Mouse (Mus musculus) midbrain, embryonic 13.5 days (tissue): Measurements from ENCODE around the gene Cacng6. TPM values are rescaled to one million over a fixed set of nuclear protein-coding genes. Genes with fewer than 3 reads are reported as not detected.
A peak's percentile ranks its signal among the peaks of the same experiment; 100 is the strongest.

ENCODE experiments used
- ATAC-seq: fragments of 200-750 bp; cut with Nextera tagmentation; 2 replicates; pipeline ENCODE4 v1.8.0; 2017; ENCODE audit warnings: mild to moderate bottlenecking, moderate TSS enrichment, moderate library complexity
- H3K27ac ChIP-seq: fragments of 300-500 bp; sonication (generic); 2 replicates; pipeline ENCODE4 v1.5.1; 2015; ENCODE audit warnings: inconsistent platforms, mild to moderate bottlenecking, moderate library complexity
- H3K27me3 ChIP-seq: fragments of 300-500 bp; sonication (generic); 2 replicates; pipeline ENCODE4 v1.6.1; 2015; ENCODE audit warnings: mild to moderate bottlenecking, inconsistent platforms
- H3K36me3 ChIP-seq: fragments of 300-500 bp; sonication (generic); 2 replicates; pipeline ENCODE4 v1.6.1; 2015; ENCODE audit warnings: mild to moderate bottlenecking, inconsistent platforms
- H3K4me1 ChIP-seq: fragments of 300-500 bp; sonication (generic); replicated peaks from 2 replicates; pipeline ENCODE4 v1.6.1; 2015; ENCODE audit warnings: inconsistent platforms
- H3K4me2 ChIP-seq: fragments of 300-500 bp; sonication (generic); replicated peaks from 2 replicates; pipeline ENCODE4 v1.6.1; 2015; ENCODE audit warnings: moderate library complexity, mild to moderate bottlenecking, inconsistent platforms
- H3K4me3 ChIP-seq: fragments of 300-500 bp; sonication (generic); replicated peaks from 2 replicates; pipeline ENCODE4 v1.5.1; 2015; ENCODE audit warnings: mild to moderate bottlenecking, inconsistent platforms
- H3K9ac ChIP-seq: fragments of 300-500 bp; sonication (generic); replicated peaks from 2 replicates; pipeline ENCODE4 v1.6.1; 2015; ENCODE audit warnings: mild to moderate bottlenecking, inconsistent platforms
- H3K9me3 ChIP-seq: fragments of 300-500 bp; sonication (generic); 2 replicates; pipeline ENCODE4 v1.6.1; 2016; ENCODE audit warnings: mild to moderate bottlenecking, inconsistent platforms
- WGBS: fragments of 180-500 bp; shearing (Covaris S2); methylation state at CpG from one replicate; pipeline ENCODE4 v1.1.7; 2015; 5-methylcytosine and 5-hydroxymethylcytosine counted together
- polyA plus RNA-seq: library from polyadenylated mRNA; unstranded; fragments of >200 nt; fragmentation: Nextera tagmentation; extraction: Ambion mirVana; gene quantifications from 2 replicates; pipeline ENCODE4 v1.2.1, GENCODE M21; 2015

Gene Cacng6
- polyA plus RNA-seq, 1 experiment from 2014 or later, result not detected

DNA sequence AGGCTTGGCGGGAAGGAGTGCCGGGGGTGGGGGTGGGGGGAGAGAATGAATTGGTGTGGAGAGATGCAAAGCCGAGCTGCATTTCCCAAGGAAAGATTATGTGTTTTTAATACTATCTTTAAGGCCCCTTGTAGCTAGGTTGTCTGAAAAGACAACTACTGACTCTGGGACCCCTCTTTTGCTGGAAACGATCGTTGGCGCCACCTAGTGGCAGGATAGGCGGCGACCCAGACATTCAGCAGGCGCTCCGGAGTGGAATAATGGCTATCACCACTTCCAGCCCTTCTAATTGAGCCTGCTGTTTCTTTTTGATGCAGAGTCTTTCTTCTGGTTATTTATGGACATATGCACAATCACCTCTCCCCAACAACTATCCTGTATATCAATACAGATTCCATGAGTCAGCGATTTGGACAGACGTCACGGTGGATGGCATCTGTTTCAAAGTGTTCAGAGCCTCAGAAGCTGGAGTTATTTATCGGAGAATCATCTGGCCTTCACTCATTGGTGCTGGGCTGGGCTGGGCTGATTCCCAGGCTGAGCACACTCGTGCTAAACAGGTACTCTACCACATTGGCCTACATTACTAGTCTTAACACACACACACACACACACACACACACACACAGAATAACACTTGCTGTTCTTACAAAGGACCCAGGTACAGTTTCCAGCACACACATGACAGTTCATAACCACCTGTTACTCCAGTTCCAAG, 24.9 kb downstream of the Cacng6 start:
- no peak overlapping the region for H3K27ac ChIP-seq
- no peaks in the 10 kb centered on the region for H3K27me3 ChIP-seq
- H3K4me3 ChIP-seq, result no peak overlapping the region
- H3K36me3 ChIP-seq, result no peaks in the 10 kb centered on the region
- no peaks in the 10 kb centered on the region for H3K9me3 ChIP-seq
- no peaks in the 10 kb centered on the region for H3K4me1 ChIP-seq
- H3K4me2 ChIP-seq, result no peak overlapping the region
- WGBS, result 20% methylated on average over 15 of the region's 15 CpGs
- H3K9ac ChIP-seq, result no peak overlapping the region
- peak; percentile 81 for ATAC-seq

DNA sequence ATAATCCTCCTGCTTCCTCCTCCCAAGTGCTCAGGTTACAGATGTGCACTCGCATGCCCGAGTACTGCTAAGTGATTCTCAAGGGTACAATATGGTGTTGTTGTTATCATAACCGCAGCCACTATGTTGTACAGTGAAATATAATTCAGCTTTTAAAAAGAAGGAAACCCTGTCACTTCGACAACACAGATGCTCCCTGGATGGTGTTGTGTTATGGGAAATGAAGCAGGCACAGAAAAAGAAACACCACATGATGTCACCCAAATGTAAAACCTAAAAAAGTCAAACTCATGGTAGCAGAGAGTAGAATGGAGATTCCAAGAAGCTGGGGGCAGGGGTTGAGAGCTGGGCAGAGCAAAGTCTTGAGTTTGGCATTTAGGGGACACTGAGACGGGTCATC, 26.7 kb downstream of the Cacng6 start:
- WGBS, result 72% methylated on average over 5 of the region's 5 CpGs
- Histone ChIP-seq H3K27ac (no peak overlapping the region), H3K4me1 (no peaks in the 10 kb centered on the region), H3K4me2 (no peak overlapping the region), H3K27me3 (no peaks in the 10 kb centered on the region), H3K9me3 (no peaks in the 10 kb centered on the region), H3K4me3 (no peak overlapping the region), H3K9ac (no peak overlapping the region), H3K36me3 (no peaks in the 10 kb centered on the region)
- ATAC-seq, result no peak

DNA sequence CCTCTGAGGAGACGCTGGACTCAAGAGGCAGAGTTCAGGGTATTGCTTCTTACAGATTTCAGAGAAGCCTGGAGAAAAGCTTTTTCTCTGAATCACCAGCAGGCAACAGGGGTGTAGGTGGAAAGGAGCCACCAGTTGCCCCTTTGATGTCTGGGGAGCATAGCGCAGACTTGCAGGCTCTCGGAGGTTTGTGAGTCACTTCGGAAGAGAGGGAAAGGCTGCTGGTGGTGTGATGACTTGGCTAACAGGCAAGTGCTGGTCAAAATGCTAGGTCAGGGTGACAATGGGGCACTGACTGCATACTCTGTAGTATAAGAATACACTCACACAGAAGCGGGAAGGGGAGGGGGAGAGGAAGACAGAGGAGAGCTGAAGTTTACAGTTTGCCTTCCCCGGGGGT, 27.2 kb downstream of the Cacng6 start:
- H3K9ac ChIP-seq, result no peak overlapping the region
- no peak for ATAC-seq
- H3K4me1 ChIP-seq, result no peaks in the 10 kb centered on the region
- H3K27me3 ChIP-seq, result no peaks in the 10 kb centered on the region
- H3K36me3 ChIP-seq, result no peaks in the 10 kb centered on the region
- no peak overlapping the region for H3K4me3 ChIP-seq
- no peaks in the 10 kb centered on the region for H3K9me3 ChIP-seq
- WGBS, result 71% methylated on average over 6 of the region's 6 CpGs
- H3K4me2 ChIP-seq, result no peak overlapping the region
- no peak overlapping the region for H3K27ac ChIP-seq

DNA sequence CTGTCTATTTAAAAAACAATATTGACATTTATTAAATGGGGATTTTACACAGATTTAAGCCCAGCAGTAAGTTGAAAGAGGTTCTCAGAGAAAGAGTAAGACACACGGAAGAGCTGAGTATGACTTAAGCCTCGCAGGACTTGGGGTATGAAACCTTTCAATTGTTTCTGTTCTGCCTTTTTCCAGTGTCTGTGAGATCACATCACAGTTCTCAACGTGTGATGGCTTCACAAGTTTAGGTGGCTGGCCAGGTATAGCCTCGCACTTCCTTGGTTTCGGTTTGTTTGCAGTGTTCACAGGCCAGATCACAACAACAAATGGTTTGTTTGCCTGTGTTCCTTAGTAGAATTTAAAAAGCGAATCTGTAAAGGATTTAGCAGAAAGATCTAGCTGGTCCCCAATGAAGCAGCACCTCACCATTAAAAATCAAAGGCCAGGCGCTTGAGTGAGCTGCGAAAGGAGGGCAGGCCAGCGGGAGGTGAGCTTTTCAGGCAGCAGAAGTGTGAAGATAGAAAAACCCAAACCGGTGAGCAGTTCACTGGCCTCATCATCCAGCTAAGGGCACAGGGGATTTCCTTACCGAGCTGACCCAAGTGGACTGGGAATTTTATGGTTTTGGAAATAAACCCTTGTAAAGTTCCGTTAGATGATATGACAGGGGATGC, 29.0 kb downstream of the Cacng6 start:
- Histone ChIP-seq H3K27me3 (no peaks in the 10 kb centered on the region), H3K9me3 (no peaks in the 10 kb centered on the region), H3K4me2 (no peak overlapping the region), H3K27ac (no peak overlapping the region), H3K9ac (no peak overlapping the region), H3K4me3 (no peak overlapping the region), H3K36me3 (no peaks in the 10 kb centered on the region), H3K4me1 (no peaks in the 10 kb centered on the region)
- ATAC-seq, result no peak
- 60% methylated on average over 12 of the region's 12 CpGs for WGBS

DNA sequence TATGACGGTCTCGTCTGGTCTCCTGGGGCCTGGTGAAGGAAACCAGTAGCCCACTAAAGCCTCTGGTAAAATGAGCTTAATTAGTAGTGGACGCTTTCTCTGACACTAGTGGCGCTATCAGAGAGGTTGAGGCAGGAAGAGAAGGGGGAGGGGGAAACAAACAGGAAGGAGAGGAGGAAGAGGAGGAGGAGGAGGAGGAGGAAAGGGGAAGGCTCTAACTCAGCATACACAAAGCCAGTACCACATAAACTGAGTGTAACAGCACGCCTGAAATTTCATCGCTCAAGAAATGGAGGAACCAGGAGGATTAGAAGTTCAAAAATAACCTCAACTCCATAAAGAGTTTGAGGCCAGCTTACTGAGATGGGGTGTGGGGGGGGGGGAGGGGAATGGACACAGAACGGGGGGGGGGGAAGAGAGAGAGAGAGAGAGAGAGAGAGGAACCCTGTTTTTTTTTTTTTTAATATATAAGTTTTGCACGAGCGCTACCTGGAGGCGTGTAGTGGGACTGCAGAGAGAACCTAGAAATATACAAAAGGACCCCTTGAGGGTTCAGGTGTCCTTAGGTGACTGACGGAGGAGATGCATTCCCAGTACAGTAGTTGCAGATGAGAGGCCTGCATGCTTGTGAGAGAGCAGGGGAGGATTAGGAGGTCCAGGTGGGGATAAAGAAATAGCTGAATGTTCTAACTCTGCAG, 29.6 kb downstream of the Cacng6 start:
- no peak for ATAC-seq

DNA sequence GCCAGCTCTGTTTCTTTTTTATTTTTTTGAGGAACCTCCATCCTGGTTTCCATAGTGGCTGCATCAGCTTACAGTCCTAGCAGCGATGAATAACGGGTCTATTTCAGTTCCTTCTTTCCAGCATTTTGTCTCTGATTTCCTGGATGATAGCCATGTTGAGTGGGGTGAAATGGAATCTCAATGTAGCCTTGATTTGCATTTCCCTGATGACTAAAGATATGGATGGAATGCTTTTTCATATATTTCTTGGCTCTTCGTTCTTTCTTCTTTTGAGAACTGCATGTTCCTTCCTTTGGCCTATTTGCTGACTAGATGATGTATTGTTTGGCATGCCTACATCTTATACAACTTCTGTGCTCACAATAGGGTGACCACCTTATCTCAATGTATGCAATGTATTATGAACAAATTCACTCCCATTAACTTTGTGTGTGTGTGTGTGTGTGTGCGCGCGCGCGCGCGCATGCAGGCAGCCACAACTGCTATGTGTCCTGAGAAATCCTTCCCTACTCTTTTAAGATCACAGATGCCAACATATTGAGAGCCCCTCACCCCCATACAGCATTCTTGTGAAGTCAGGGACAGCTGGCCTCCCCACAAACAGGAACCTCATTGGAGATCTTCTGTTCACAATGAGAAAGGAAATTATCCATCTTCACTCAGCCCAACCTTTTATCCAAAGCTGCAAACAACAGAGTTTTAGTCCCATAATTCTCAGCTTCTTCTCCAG, 33.3 kb downstream of the Cacng6 start:
- no peaks in the 10 kb centered on the region for H3K4me1 ChIP-seq
- WGBS, result 94% methylated on average over 10 of the region's 10 CpGs
- no peak for ATAC-seq

More for the DNA sequence above, 29.6 kb downstream of the Cacng6 start:
- 61% methylated on average over 11 of the region's 11 CpGs for WGBS
- Histone ChIP-seq H3K36me3 (no peaks in the 10 kb centered on the region), H3K27ac (no peak overlapping the region), H3K4me1 (no peaks in the 10 kb centered on the region), H3K9ac (no peak overlapping the region), H3K4me2 (no peak overlapping the region), H3K9me3 (no peaks in the 10 kb centered on the region), H3K27me3 (no peaks in the 10 kb centered on the region), H3K4me3 (no peak overlapping the region)

DNA sequence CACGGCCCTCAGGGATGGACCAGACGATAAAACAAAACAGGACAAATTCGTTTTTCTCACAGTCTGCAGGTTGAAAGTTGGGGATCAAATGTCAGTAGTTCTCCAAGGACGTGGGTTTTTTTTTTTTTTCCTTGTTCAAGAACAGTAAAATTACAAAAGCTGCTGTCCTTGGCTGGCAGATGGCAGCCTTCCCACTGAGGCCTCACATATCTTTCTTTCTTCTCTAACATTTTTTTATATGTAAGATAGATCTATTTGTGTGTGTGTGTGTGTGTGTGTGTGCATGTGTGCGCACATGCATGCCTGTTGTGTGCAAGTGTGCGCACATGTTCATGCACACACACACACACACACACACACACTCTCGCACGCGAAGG, 33.8 kb downstream of the Cacng6 start:
- Histone ChIP-seq H3K27me3 (no peaks in the 10 kb centered on the region), H3K9ac (no peak overlapping the region), H3K4me3 (no peak overlapping the region), H3K36me3 (no peaks in the 10 kb centered on the region), H3K9me3 (no peaks in the 10 kb centered on the region), H3K4me2 (no peak overlapping the region), H3K4me1 (no peaks in the 10 kb centered on the region), H3K27ac (no peak overlapping the region)
- WGBS, result 83% methylated on average over 9 of the region's 9 CpGs
- ATAC-seq, result no peak

More for the DNA sequence above, 33.3 kb downstream of the Cacng6 start:
- Histone ChIP-seq H3K4me3 (no peak overlapping the region), H3K27me3 (no peaks in the 10 kb centered on the region), H3K27ac (no peak overlapping the region), H3K9me3 (no peaks in the 10 kb centered on the region), H3K9ac (no peak overlapping the region), H3K36me3 (no peaks in the 10 kb centered on the region), H3K4me2 (no peak overlapping the region)

DNA sequence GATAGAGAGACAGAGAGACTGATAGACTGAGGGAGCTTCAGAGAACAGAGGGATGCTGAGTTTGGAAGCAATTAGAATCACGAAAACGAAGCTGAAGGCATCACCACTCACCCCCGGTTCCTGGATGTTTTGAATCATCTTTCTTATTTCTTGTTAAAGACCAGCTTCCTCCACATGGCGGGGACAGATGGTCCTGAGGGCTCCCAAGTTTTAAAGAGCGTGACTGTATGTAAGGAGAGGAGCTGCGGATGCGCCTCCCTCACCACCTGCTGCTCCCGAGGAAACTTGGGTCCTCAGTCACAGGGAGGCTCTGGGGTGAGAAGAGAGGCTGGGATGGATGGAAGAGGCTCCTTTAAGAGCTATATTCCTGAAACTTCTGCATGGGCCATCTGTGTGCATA, 36.3 kb downstream of the Cacng6 start:
- Histone ChIP-seq H3K27ac (no peak overlapping the region), H3K9me3 (no peaks in the 10 kb centered on the region)
- no peak for ATAC-seq

DNA sequence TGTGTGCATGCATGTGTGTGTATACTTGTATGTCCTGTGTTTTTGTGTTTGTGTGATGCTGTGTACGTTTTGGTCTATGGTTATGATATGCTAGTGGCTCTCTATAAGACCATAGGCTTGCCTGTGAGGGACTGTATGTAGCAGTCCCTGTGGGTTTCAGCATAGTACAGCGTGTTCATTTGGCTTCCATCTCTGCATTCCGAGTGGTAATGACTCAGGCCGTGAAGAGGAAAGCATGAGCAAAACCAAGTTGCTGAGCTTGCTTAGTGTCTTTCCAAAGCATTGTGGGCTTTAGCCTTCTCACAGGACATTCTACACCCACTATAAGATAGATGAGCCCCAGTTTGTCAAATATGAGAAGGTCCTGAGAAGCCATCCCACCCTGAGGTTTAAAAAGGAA, 39.3 kb downstream of the Cacng6 start:
- Histone ChIP-seq H3K27ac (no peak overlapping the region), H3K4me3 (no peak overlapping the region), H3K9ac (no peak overlapping the region), H3K36me3 (no peaks in the 10 kb centered on the region), H3K9me3 (no peaks in the 10 kb centered on the region), H3K4me2 (no peak overlapping the region), H3K4me1 (no peaks in the 10 kb centered on the region), H3K27me3 (no peaks in the 10 kb centered on the region)
- no peak for ATAC-seq
- WGBS, result 81% methylated on average over 4 of the region's 4 CpGs

More for the DNA sequence above, 36.3 kb downstream of the Cacng6 start:
- WGBS, result 91% methylated on average over 8 of the region's 8 CpGs
- Histone ChIP-seq H3K4me3 (no peak overlapping the region), H3K4me2 (no peak overlapping the region), H3K27me3 (no peaks in the 10 kb centered on the region), H3K4me1 (no peaks in the 10 kb centered on the region), H3K36me3 (no peaks in the 10 kb centered on the region), H3K9ac (no peak overlapping the region)

DNA sequence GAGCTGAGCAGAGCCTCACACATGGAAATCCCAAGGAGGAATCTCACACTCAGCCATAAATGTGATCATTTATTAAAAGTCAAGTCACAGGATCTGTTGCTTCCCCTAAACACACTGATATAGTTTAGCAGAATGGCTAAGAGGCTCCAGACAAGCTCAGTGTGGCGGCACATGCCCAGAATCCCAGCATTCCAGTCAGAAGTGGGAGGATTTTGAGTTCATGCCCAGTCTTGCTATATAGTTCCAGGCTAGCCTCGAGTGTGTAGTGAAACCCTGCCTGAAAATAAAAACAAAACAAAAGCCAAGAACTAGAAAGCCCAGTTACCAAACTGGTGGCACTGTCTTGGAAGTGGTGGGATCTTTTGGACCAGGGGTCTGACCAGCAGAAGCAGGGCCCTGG, 44.6 kb downstream of the Cacng6 start:
- ATAC-seq, result no peak
- H3K27me3 ChIP-seq, result no peaks in the 10 kb centered on the region
- WGBS, result 72% methylated on average over 2 of the region's 2 CpGs

DNA sequence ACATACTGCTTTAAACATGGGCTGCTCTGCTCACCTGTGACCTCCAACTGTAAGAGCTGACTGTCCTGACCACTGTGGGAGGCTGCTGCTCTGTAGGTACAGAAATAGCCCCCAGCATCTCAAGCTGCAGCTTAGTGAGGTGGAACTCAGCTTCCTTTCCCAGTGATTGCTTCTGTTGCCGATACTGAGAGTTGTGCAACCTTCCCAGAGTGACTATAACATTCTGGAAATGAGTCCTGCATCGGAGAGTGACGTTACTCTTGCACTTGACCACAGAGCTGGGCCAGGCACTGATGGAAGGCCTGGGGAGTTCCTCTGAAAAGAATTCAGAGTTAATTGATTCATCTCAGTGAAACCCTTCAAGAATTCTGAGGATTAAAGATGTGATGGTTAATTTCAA, 48.8 kb downstream of the Cacng6 start:
- Histone ChIP-seq H3K27me3 (no peaks in the 10 kb centered on the region), H3K9me3 (no peaks in the 10 kb centered on the region), H3K4me1 (peaks cover 3% of the 10 kb centered on the region; the same call in 1 of the 2 replicates), H3K9ac (no peak overlapping the region), H3K4me2 (no peak overlapping the region), H3K36me3 (no peaks in the 10 kb centered on the region), H3K27ac (no peak overlapping the region), H3K4me3 (no peak overlapping the region)
- ATAC-seq, result no peak
- WGBS, result 78% methylated on average over 3 of the region's 3 CpGs

More for the DNA sequence above, 44.6 kb downstream of the Cacng6 start:
- no peak overlapping the region for H3K4me2 ChIP-seq
- H3K9me3 ChIP-seq, result no peaks in the 10 kb centered on the region
- no peak overlapping the region for H3K27ac ChIP-seq
- H3K9ac ChIP-seq, result no peak overlapping the region
- H3K36me3 ChIP-seq, result no peaks in the 10 kb centered on the region
- H3K4me3 ChIP-seq, result no peak overlapping the region
- no peaks in the 10 kb centered on the region for H3K4me1 ChIP-seq
